Mouse (Mus musculus): ENCODE measurements around the gene Atm. TPM values are rescaled to one million over a fixed set of nuclear protein-coding genes. Genes with fewer than 3 reads are reported as not detected.

Atm gene
- total RNA-seq, 2 experiments from 2014 or later = 23.8 to 24.7 TPM

DNA sequence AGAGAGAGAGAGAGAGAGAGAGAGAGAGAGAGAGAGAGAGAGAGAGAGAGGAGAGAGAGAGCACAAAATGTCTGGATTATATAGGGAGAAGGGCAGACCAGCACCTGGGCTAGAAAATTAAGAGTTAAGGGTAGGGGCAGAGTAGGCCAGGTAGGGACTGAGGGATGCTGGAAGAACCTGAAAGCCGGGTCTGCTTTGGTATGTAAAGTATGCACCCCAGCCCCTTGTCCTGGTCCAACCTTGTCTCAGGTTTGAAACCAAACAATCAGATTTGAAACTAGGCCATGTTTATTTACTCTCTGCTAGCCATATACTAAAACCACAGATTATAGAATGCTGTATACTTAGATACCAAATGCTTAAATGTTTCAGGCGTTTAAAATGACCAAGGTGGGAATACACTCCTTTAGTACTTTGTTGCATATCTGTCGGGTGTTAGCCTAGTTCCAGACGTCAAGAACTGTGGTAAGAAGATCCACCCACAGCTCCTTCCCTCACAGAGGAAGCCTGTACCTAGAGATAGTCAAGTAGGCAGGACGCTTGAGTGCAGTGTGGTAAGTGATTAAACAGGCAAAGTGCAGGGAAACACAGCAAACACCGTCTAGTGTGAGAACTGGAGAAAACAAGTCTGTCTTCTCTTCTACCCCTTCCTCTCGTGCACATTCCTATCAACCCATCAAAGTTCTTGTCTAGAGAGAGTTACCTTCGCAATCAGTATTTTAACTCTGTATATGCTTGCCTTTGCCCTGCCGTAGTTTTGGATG, 114.2 kb downstream of the Atm start:
- DNase-seq = no peak
- intact Hi-C loops (cut with DNase I) = no loop called here

DNA sequence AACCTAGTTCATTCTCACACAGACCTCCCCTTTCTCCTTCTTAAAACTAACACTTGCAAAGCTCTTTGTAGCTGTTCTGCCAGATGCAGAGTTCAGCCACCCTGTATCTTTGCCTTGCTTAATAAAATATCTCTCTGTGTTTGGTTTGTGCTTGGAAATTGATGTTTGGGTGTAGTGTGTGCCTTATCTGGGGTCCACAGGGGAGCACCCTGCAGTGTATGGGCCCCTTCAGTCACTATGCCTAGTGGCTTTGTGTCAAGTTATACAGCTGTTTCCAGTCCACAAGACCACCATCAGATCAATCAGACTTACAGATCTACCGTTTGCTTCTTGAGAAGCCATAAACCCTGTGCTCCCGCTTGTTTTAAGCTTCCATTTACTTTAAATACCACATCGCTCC, 127.1 kb downstream of the Atm start:
- intact Hi-C loops (cut with DNase I) = no loop called here
- DNase-seq = no peak

DNA sequence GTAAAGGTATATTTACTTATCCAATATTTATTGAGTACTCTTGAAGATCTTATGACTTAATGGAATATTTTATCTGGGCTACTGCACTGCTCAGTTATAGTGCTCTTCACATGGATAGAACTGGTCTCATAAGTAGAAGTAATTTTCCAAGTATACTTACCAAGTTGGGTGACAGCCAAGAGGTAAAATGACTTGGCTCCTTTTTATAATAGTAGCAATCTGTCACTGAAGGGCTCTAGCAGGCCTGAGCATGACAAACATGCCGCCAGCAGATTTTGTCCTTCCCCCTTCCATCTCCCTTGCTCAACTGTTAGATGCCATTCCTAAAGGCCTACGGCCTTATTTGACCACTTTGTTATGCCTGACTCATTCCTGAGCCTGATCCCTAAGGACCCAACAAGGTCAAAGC, 127.6 kb downstream of the Atm start:
- intact Hi-C loops (cut with DNase I) = no loop called here
- no peak for DNase-seq

DNA sequence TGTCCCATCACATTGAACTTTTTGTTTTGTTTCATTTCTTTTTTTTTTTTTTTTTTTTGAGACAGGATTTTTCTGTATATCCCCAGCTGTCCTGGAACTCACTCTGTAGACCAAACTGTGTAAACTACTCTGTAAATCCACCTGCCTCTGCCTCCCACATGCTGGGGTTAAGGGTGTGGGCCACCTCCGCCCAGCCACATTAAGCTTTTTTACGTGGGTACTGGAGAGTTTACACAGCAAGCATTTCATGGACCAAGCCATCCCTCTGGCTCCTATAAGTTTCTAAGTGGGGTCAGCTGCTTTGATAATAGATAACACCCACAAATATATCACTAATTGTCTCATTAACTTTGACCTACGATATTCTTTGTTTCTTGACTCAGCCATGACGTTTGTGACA, 128.0 kb downstream of the Atm start:
- intact Hi-C loops (cut with DNase I) = no loop called here
- no peak for DNase-seq

DNA sequence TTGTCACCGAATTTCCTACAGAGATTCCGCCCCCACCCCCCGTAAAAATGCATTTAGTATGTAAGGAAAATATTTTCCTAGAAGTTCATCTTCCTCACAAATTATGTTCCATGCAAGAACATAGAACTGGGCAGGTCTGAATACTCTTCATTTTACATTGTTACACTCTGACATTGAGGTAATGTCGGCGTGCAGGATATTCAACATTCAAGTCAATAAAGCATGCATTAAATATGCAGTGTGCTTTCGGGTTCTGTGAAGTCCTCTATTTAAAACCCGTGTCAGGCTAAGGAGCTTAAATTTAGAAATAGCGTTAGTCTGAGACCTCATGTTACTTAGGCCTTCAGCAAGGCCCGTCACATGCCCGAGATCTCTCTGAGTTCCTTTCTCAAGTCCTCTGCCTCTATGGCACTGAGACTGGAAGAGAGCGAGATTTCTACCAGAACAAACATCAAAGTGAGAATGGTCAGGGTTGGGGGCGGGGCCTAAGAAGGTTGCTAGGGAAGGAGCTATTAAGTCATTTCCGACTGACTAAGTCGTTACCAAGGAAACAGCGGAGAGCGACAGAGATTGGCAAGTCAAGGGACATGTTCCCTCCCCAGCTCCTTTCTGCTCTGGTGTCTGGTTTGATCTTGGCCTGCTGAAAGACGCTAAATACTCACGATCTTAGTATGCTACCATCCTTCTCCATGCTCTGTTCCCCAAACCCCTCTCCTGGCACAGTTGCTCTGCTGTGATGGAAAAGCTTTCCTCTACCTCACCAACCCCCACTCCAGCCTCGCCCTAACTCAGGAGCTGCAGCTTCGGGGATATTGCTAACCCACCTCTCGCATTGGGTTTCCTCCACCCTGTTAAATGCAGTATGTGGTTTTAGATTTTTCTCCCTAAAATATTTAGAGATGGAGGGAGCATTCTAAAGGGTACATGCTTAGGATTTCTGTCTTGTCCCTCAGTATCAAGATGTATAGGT, 131.5 kb downstream of the Atm start:
- intact Hi-C loops (cut with DNase I) = no loop called here
- DNase-seq = peak; percentile 76

DNA sequence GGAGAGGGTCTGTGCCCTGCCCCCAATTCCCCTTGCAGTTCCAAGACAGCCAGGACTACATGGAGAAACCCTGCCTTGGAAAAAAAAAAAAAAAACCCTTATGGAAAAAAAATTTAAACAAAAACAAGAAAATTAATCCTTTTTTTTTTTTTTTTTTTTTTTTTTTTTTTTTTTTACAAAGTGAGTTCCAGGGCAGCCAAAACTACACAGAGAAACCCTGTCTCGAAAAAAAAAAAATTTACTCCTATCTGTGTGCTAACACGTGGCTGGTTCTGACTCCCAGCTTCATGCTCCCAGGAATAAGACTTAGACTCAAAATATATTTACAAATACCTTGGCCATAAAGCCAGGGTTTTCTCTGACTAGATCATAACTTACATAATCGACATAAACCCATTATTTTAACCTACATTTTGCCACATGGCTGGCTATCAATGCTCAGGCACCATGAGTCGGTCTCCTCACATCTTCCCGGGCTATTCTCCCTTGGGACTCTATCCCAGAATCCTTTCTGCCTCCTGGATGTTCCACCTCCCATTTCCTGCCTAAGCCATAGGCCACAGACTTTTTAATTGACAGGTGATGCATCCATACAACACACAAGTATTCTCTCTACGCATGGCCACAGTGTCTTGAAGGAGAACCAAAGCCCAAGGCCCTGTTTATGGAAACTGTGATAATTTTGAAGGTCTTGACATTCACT, 132.3 kb downstream of the Atm start:
- no peak for DNase-seq
- intact Hi-C loops (cut with DNase I) = no loop called here

DNA sequence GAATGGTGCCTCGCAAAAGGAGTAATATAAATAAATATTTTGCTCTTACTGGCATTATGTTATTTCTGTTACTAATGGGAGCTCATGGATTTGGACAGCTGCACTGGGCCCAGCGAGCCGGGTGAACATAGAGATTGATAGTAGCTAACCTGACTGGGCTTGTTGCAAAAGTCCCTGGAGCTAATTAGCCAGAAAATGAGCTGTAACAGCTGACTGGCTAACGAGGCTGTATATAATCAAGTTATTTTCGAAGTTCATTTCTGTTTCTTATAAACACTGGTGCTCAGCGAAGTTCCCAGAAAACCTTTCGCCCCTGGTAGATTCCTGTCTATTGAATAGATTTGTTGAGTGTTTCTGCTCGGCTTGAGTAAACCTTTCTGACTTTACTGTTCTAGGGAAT, 133.5 kb downstream of the Atm start:
- intact Hi-C loops (cut with DNase I) = no loop called here
- DNase-seq = peak; percentile 10

DNA sequence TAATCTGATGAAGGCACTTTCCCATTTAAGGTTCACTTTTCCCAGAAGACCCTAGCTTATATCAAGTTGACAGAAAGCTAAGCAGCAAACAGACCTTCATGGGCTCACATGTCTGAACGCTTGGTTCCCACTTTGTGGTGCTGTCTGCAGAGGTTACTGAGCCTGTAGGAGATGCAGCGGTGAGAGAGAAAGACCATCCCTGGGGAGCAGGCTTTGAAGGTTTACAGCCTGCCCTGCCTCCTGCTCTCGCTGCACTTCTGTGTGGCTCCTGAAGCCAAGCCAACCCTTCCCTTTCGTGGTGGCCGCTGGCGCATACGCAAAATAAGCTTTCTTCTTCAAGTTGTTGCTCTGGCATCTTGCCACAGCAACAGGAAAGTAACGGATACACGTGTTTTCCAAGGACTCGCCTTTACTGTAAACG, 134.2 kb downstream of the Atm start, which contains the start of gene 4930550C14Rik:
TSS of gene 4930550C14Rik (plus strand) at position 35 of the 421 bp plus-strand sequence.
- peak; percentile 54 for DNase-seq
- intact Hi-C loops (cut with DNase I) = no loop called here

DNA sequence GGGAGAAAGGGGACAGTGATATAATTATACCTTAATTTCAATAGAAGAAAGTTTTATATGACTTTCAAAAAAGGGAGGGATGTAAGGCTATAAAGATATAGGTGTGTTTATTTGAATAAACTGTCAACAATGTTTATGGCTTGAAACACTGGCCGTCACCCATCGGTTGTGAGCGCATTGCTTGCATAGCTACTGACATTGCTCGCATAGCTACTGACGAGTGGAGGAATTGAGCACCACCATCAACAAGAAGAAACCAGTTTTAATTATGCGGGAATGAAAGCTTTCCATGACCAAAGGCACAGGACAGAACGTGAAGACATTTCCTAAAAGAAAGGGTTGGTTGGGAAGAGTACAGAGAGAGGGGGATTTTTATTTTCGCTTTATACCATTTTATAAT, 135.4 kb downstream of the Atm start:
- intact Hi-C loops (cut with DNase I) = no loop called here

DNA sequence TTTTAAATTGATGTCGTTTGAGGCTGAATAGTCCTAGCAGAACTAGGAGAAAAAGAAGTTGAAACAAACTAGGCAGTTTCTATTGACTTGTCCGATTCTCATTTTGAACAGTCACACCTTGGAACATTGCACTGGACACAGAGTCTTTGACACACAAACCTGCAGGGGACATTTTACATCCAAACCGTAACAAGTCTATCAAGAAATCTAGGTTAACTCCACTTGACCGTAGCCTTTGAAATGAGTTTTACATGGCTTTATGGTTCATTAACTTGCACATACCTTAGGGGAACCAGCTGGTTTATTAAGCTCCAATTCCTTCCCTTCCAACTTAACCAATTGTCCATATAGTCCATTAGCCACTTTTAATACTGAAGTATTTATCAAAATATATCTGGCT, 135.8 kb downstream of the Atm start:
- intact Hi-C loops (cut with DNase I) = no loop called here
- DNase-seq = no peak

More for the DNA sequence above, 135.4 kb downstream of the Atm start:
- no peak for DNase-seq

DNA sequence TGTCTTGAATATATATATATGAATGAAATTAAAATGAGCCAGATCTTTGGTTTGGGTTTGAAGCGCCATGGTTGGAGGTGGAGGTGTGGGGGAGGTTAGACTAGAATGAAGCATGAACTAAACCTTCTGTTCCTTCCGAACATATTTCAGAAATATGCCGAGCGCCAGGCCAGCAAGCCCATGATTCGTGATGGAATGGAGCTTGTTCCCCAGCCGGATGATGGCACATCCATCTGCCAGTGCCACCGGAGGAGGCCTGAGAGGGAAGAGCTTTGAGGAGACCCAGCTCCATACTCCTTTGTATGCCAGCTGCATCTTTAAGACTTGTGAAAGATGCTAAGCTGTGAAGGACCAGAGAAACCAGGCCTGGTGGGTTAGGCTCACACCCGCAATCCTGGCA, 137.0 kb downstream of the Atm start:
- intact Hi-C loops (cut with DNase I) = no loop called here
- DNase-seq = no peak

DNA sequence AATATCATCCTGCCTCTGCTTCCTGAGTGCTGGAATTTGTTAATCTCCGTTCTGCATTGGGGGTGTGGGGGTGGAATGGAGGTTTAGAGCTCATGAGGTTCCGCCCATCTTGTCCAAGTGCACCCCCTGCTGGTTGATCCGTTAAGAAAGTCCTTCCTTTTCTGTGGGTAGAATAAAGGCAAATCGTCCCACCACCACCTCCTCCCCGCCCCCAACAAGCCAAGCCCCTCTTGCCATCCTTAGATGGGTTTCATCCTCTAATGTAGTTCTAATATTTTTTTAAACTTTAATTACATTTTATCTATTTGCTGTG, 138.2 kb downstream of the Atm start:
- peak; percentile 65 for DNase-seq
- intact Hi-C loops (cut with DNase I) = no loop called here

DNA sequence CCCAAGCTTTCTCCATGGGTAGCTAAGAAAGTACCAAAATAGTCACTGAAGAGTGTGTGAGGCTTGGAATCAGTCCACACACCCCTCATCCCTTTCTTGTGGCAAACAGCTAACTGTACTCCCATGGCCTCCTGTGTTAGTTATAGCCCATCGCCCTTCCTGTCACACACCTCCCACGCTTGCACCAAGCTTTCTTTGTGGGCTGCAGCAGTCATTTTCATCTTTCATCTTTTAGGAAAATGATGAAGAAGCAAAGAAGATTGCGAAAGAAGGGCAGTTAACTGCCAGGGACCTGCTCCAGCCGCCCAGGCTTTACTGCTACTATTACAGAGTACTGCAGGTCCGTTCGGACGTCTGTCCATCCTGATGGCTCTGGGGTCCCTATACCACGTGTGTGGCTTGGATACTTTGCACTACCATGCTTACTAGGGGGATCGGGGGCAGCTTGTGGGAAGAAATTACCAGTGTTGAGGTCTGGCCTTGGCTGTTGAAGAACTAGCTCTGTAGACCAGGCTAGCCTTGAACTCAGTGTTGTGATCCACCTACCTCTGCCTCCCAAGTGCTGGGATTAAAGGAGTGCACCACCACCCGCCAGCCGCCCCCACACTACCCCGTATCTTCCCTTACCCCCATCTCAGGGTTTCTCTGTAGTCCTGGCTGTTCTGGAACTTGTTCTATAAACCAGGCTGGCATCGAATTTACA, 138.7 kb downstream of the Atm start:
- intact Hi-C loops (cut with DNase I) = no loop called here
- no peak for DNase-seq

DNA sequence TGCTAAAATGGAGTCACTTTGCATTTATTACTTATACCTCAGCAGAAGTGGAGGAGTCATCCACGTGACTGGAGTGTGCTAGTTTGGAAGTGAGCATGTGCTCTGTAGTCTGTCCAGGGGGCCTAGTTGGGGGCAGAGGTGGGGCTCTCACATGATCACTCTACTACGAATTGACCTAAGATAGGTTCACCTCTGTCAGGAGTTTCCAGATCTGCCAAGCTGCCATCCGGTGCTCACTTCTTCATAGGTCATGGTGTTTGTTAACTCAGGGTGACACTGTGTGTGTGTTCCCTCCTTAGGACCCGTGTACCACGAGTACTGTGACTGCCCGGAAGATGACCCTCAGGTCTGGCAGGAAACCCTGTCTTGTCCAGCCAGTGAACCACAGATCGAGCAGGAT, 146.4 kb downstream of the Atm start:
- no peak for DNase-seq
- intact Hi-C loops (cut with DNase I) = loop anchor here (5.0 kb wide), 1 partner anchor 133 kb away; no protein-coding TSS in a partner anchor

Small RNA genes lying within 50 kb of the gene (microRNA-seq; reads per million reads assigned to microRNA genes)
- gene Mir130c = not detected

Other genes starting within 250 kb of the Atm start
- under 1 TPM; 0.78 to 0.89 TPM for gene Exph5, start 235.1 kb downstream of the Atm start, total RNA-seq (2021)
- gene Kdelc2, start 152.7 kb downstream of the Atm start, total RNA-seq (2021) = 1 to 10 TPM; 5.7 to 6.6 TPM
- not detected for gene 4930550C14Rik, start 134.4 kb downstream of the Atm start, total RNA-seq (2021)
- gene Npat, start 307 bp upstream of the Atm start, total RNA-seq (2021) = 10 to 100 TPM; 15.4 to 16.4 TPM
- 100 to 1,000 TPM; 137 to 153 TPM for gene Acat1, start 73.6 kb upstream of the Atm start, total RNA-seq (2021)
- 10 to 100 TPM; 51.7 to 53.5 TPM for gene Cul5, start 133.3 kb upstream of the Atm start, total RNA-seq (2021)
- 1 to 10 TPM; 2.0 to 2.1 TPM for gene Rab39, start 169.5 kb upstream of the Atm start, total RNA-seq (2021)
- gene Slc35f2, start 234.8 kb upstream of the Atm start, total RNA-seq (2021) = 10 to 100 TPM; 13.1 to 14.1 TPM

Measured in left cerebral cortex, postnatal 4 days (tissue).